ENCODE assay signal across 8 mouse cellular contexts in genomic region chr1:39614462-39615279, GRCm38 (mm10). TPM values are rescaled to one million over a fixed set of nuclear protein-coding genes. Genes with fewer than 3 reads are reported as not detected.
DNase-seq lines count a peak whose midpoint lies in the region; ATAC-seq and TF ChIP-seq lines count a peak whose summit lies in the region.

No protein-coding gene starts in this region.

- ATAC-seq in heart, embryonic 16.5 days (replicated peaks; ENCODE audit: extremely low read depth, insufficient read depth, low FRiP score), result no peak; the same call in 1 of the 2 replicates
- ATAC-seq in limb, embryonic 13.5 days (ENCODE audit: low FRiP score, low read depth), result peak; percentile 29; the same call in 1 of the 2 replicates
- no peak; the same call in 1 of the 2 replicates for ATAC-seq in midbrain, postnatal 0 days (ENCODE audit: low FRiP score)

- H3K4me2 ChIP-seq in heart, embryonic 16.5 days (ENCODE audit: low read depth, low read length), result peak overlapping the region; percentile 50
- H3K4me2 ChIP-seq in limb, embryonic 13.5 days (replicated peaks), result peak overlapping the region; percentile 28
- H3K4me2 ChIP-seq in midbrain, postnatal 0 days (ENCODE audit: low read depth, low read length, poor library complexity, severe bottlenecking), result no peak overlapping the region

- no peaks in the 10 kb centered on the region for H3K9me3 ChIP-seq in heart, embryonic 16.5 days (replicated peaks; ENCODE audit: control insufficient read depth, low read length)
- H3K9me3 ChIP-seq in limb, embryonic 13.5 days, result no peaks in the 10 kb centered on the region
- H3K9me3 ChIP-seq in midbrain, postnatal 0 days (ENCODE audit: low read length), result no peaks in the 10 kb centered on the region

- H3K27me3 ChIP-seq in heart, embryonic 16.5 days (ENCODE audit: control insufficient read depth, insufficient read depth, low read length), result no peaks in the 10 kb centered on the region
- no peaks in the 10 kb centered on the region for H3K27me3 ChIP-seq in limb, embryonic 13.5 days
- H3K27me3 ChIP-seq in midbrain, postnatal 0 days (ENCODE audit: insufficient read depth, low read length), result no peaks in the 10 kb centered on the region

- peak; percentile 91 for DNase-seq in heart, adult 11 months
- DNase-seq in heart, postnatal 25 days (ENCODE audit: low spot score), result no peak
- peak; percentile 82 for DNase-seq in R1 (ENCODE audit: low read depth, low spot score)
- peak; percentile 81 for DNase-seq in embryo, embryonic 10.5 days (ENCODE audit: low spot score)
- peak; percentile 73 for DNase-seq in midbrain, postnatal 0 days (ENCODE audit: low spot score)
- peak; percentile 41 for DNase-seq in thymus, postnatal 14 days

- intact Hi-C loops in heart, postnatal 25 days (cut with DNase I), result loop anchor here (10.0 kb wide), 1 partner anchor 930 kb away; no protein-coding TSS in a partner anchor

- peak; percentile 80 for TF ChIP-seq CTCF in midbrain, postnatal 0 days (IDR thresholded peaks at IDR 0.05)

- no peaks in the 10 kb centered on the region for H3K36me3 ChIP-seq in heart, embryonic 16.5 days (ENCODE audit: control insufficient read depth, insufficient read depth)
- no peaks in the 10 kb centered on the region for H3K36me3 ChIP-seq in limb, embryonic 13.5 days
- H3K36me3 ChIP-seq in midbrain, postnatal 0 days (ENCODE audit: insufficient read depth, low read length), result no peaks in the 10 kb centered on the region

- 0 out of 2 replicates have a peak overlapping the region, but pooled peaks have one; percentile 26 for H3K9ac ChIP-seq in heart, embryonic 16.5 days (ENCODE audit: low read length)
- H3K9ac ChIP-seq in limb, embryonic 13.5 days, result no peak overlapping the region; the same call in 1 of the 2 replicates
- H3K9ac ChIP-seq in midbrain, postnatal 0 days (replicated peaks; ENCODE audit: low read length, poor library complexity, severe bottlenecking), result no peak overlapping the region

- WGBS in heart, embryonic 16.5 days, result 15% methylated on average over 11 of the region's 11 CpGs
- 15% methylated on average over 11 of the region's 11 CpGs for WGBS in limb, embryonic 13.5 days
- 23% methylated on average over 11 of the region's 11 CpGs for WGBS in midbrain, postnatal 0 days

- H3K4me1 ChIP-seq in heart, embryonic 16.5 days (ENCODE audit: control insufficient read depth, insufficient read depth, low read length), result peaks cover 5% of the 10 kb centered on the region
- peaks cover 28% of the 10 kb centered on the region for H3K4me1 ChIP-seq in limb, embryonic 13.5 days
- H3K4me1 ChIP-seq in midbrain, postnatal 0 days (ENCODE audit: insufficient read depth, low read length), result no peaks in the 10 kb centered on the region

- H3K4me3 ChIP-seq in heart, embryonic 16.5 days (ENCODE audit: low read length), result peak overlapping the region; percentile 24
- H3K4me3 ChIP-seq in limb, embryonic 13.5 days, result no peak overlapping the region
- H3K4me3 ChIP-seq in midbrain, postnatal 0 days (ENCODE audit: low read depth, low read length), result no peak overlapping the region

- no peak overlapping the region for H3K27ac ChIP-seq in heart, embryonic 16.5 days (ENCODE audit: low read length)
- peak overlapping the region; percentile 16; the same call in 1 of the 2 replicates for H3K27ac ChIP-seq in limb, embryonic 13.5 days
- H3K27ac ChIP-seq in midbrain, postnatal 0 days (ENCODE audit: low read depth, low read length), result no peak overlapping the region

RNA-seq across cellular contexts. Expression of gene Creg2, which starts 36.6 kb away (rescaled TPM):
- not detected for total RNA-seq in heart, postnatal 25 days (2021)
- polyA plus RNA-seq in heart, embryonic 16.5 days (2015; fragmentation: Nextera tagmentation; extraction: Ambion mirVana), result 0.05 TPM in 2 replicates
- 0.13 and 0.15 TPM in 2 replicates for polyA plus RNA-seq in limb, embryonic 13.5 days (2015; fragmentation: Nextera tagmentation; extraction: Ambion mirVana)
- 24.3 and 25.9 TPM in 2 replicates for total RNA-seq in midbrain, postnatal 0 days (2014; rRNA removed)
- 13.6 and 14.6 TPM in 2 replicates for polyA plus RNA-seq in midbrain, postnatal 0 days (2015; fragmentation: Nextera tagmentation; extraction: Ambion mirVana)

RNA-seq across cellular contexts. Expression of gene Rnf149, which starts 37.5 kb away (rescaled TPM):
- 1 to 10 TPM; 7.5 to 9.5 TPM for total RNA-seq in heart, postnatal 25 days (2021)
- 13.9 and 14.0 TPM in 2 replicates for polyA plus RNA-seq in heart, embryonic 16.5 days (2015; fragmentation: Nextera tagmentation; extraction: Ambion mirVana)
- 27.4 and 27.9 TPM in 2 replicates for polyA plus RNA-seq in limb, embryonic 13.5 days (2015; fragmentation: Nextera tagmentation; extraction: Ambion mirVana)
- 13.0 and 22.2 TPM in 2 replicates for total RNA-seq in midbrain, postnatal 0 days (2014; rRNA removed)
- polyA plus RNA-seq in midbrain, postnatal 0 days (2015; fragmentation: Nextera tagmentation; extraction: Ambion mirVana), result 16.5 and 20.6 TPM in 2 replicates

Comparison
In these comparisons a context has a peak if more than half of its experiments do, and no peak if none do; other contexts are left out.
1. RNA of gene Creg2, which starts 36.6 kb away (polyA plus RNA-seq): 13.6 to 14.6 TPM in midbrain, postnatal 0 days; 0.13 to 0.15 TPM in limb, embryonic 13.5 days and 0.05 TPM in heart, embryonic 16.5 days; every median in the first group is over 10 times any median in the second.